Mouse (Mus musculus): ENCODE results near the gene Elp4.

GRCm38 (mm10) chr2:105799840-105800239, 104.5 kb downstream of the Elp4 start:
- no peak for TF ChIP-seq CTCF (IDR thresholded peaks at IDR 0.05; ENCODE audit: control insufficient read depth, insufficient read depth, insufficient read length)
- TF ChIP-seq FOSL1 (IDR thresholded peaks at IDR 0.05; ENCODE audit: insufficient read depth, low read length, poor library complexity, severe bottlenecking), result no peak
- TF ChIP-seq USF1 (IDR thresholded peaks at IDR 0.05; ENCODE audit: low read depth), result no peak
- no peak for TF ChIP-seq CEBPB (IDR thresholded peaks at IDR 0.05; ENCODE audit: low read depth)
